Mouse (Mus musculus): ENCODE measurements around the gene Gdpgp1.

Gdpgp1 gene

DNA sequence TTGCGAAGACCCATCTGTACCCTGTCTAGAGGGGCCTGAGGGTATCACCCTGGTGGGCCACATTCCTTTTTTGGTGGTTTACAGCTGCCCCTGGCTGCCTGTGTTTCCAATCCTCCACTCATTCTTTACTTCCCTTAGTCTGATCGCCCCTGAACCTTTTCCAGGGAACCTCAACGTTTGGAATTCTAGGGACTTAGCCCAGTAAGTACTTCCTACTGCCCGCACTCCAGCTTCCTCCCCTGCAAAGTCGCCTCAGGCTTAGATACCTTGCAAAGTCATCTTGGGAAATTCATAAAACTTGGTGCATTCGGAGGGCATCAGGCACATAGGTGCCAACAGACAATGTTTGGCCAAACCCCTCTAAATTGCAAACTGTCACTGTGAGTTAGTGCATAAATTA lies 33.4 kb upstream of the Gdpgp1 start:
- DNase-seq (ENCODE audit: extremely low spot score, low read depth, low spot score): no peak

DNA sequence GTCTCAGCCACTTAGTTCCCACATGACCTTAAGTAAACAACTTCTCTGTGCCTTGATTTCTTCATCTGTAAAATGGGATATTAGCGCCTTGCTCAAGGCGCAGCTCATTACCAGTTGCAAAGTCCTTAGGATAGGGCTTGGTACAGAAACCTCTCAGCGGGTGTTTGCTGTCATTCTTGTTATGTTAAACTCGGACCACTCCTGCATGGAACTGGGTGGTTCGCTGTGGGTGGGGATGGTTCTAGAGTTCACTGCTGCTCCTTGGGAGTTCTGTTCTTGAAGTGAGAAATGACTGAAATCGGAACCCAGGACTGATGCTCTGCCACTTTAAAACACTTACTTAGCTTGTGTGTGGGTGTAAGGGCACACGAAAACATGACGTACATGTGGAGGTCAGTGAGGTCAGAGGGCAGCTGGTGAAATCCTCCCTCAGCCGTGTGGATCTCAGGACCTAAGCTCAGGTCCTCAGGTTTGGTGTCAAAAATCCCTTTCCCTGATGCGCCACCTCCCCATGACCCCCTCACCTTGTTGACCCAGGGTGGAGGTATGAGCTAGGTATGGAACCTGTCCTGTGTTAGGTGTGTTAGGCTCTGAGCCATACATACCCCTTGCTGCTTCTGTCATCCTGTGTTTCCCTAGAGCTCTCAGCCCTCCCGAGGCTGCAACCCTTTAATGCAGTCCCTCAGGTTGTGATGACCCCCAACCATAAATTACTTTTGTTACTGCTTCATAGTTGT lies 32.6 kb upstream of the Gdpgp1 start:
- DNase-seq (ENCODE audit: extremely low spot score, low read depth, low spot score): no peak

DNA sequence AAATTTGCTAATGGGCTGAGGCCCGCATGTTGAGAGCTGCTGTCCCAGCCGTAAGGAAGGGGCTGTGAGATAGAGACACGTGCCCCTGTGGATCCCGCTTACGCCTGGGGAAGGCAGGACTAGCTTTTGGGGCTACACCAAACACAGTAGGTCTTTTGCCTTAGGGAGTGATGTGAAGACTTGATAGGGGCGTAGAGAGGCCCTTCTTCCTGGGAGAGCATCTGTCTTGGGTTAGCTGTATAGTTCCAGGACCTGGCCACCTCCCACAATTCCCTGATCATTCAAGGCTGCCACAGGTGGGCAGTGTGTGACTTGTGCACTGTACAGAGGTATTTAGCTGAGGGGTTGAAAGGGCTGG lies 32.1 kb upstream of the Gdpgp1 start:
- no peak for DNase-seq (ENCODE audit: extremely low spot score, low read depth, low spot score)

GRCm38 (mm10) chr7:80200963-80201539 lies 31.6 kb upstream of the Gdpgp1 start:
- DNase-seq (ENCODE audit: extremely low spot score, low read depth, low spot score): no peak

DNA sequence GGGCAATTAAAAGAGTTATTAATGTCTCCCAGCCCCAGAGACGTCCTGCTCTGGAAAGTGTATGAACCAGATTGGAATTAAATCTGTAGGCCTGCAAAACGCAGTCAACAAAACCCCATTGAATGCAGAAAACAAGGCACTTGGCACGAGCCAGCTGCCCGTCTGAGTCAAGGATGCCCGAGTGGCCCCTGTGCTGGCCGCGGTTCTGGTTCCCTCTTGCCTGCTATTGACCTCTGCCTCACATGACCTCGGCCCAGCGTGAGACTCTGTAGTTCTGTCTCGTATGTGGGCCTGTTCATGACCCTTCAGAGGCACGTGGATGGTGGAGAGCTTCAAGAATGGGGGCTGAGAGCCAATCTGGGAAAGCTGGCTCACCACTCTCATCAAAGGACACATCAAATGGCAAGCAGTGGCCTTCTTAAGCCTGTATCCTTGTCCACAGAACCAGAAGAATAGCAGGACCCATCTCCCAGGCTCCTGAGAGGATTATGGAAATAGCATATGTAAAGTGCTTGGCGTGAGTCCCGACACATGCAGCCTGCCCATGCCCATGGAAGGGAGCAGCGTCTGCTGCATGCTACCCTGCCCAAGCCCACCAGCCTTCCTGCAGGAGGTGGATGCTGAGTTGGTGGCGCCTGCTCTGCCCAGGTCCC lies 30.7 kb upstream of the Gdpgp1 start:
- DNase-seq (ENCODE audit: extremely low spot score, low read depth, low spot score): no peak

DNA sequence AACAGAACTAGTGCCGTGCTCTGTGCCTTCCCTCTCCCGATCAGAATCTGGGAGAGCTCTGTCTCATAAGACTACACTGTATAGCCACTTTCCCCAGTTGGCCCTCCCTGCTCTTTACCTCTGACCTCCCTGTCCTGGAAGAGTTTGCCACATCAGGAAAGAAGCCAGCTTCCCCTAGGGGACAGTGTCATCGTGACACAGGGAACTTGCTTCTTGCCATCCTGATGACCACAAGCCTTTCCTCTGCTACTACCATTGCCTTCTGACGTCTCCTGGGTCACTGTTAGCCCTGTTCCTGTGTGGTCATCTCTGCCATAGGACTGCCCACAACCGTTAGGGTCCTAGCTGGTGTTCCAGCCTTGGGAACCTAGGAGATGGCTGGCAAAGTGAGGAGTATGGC lies 29.7 kb upstream of the Gdpgp1 start:
- no peak for DNase-seq (ENCODE audit: extremely low spot score, low read depth, low spot score)

GRCm38 (mm10) chr7:80203638-80204096 lies 29.0 kb upstream of the Gdpgp1 start:
- DNase-seq (ENCODE audit: extremely low spot score, low read depth, low spot score): no peak

GRCm38 (mm10) chr7:80204362-80204761 lies 28.3 kb upstream of the Gdpgp1 start:
- DNase-seq (ENCODE audit: extremely low spot score, low read depth, low spot score): no peak

GRCm38 (mm10) chr7:80204961-80205360 lies 27.7 kb upstream of the Gdpgp1 start:
- DNase-seq (ENCODE audit: extremely low spot score, low read depth, low spot score): no peak

- DNase-seq (ENCODE audit: extremely low spot score, low read depth, low spot score): no peak
Measured at GRCm38 (mm10) chr7:80205705-80206589, 26.7 kb upstream of the Gdpgp1 start.

DNA sequence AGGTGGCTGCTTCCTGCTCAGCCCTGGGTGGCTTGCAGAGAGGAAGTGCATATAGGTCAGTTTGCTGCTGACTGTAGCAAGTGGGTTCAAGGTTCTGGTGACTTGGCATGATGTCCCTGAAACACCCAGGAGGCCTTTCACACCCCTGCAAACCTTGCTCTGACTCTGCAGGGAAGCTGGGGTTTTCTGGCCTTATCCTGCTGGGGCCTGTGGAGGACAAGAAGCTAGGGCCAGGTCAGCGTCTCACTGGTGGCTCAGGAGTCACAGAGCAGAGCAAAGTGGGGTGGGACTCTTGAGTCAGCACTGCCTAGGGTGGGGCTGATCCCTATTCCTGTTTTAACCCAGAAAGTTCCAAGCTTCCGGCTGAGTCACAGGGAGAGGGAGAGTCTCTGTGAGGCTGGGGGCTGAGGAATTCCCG lies 25.3 kb upstream of the Gdpgp1 start:
- DNase-seq (ENCODE audit: extremely low spot score, low read depth, low spot score): no peak

DNA sequence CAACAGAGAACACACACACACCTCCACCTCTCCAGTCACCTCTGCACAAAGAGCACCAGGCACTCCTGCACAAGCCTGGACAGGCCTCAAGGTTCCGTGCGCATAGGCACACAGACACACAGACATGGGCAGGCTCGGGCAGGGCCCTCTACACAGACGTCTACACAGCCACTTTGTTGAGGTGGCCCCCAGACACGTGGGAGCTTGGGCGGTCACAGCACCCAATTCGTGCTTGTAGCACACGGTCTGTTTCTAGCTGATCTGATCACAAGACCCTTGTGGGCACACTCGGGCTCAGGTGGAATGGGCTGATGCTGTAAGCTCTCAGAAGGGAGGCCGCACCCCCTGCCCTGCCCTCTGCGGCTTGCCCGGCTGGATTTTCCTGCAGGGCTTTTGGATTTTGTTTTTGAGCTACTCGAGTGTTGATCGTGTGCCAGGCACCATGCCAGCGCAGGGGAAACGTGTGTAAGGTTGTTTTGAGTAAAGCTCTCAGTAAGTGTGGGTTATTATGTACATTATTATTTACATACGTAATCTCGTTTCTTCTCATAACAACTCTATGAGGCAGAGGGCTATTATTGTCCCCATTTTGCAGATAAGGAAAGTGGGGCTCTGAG lies 24.5 kb upstream of the Gdpgp1 start:
- no peak for DNase-seq (ENCODE audit: extremely low spot score, low read depth, low spot score)

DNA sequence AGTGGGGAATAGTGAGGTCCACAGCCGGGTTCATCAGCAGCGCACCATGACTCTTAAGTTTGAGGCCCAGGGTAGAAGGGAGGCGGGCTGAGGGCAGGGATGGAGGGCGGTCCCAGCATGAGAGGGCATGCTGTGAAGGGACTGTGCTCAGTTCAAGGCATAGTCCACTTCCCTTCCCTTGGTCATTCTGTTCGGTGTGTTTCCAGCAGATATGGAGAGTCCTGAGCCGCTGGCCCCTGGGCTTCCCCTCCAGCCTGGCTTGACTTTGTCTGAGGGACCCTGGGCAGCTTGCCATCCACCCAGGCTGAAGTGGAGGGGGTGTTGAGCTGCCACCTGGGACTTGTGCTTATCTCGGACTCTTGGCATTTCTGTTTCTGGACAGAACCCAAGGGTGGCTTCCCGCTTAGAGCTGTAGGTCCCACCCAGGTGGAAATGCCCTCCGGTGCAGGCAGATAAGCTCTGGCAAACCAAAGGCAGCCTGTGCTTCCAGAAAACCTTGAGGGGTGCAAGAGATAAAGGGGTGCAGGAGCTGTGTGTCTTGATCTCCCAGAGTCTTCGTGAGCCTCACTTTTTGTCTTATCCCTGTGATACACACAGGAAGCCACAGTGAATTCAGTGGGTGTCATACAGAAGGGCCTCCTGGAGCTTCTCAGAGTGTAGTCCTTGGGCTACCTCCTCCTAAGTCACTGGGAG lies 23.8 kb upstream of the Gdpgp1 start:
- no peak for DNase-seq (ENCODE audit: extremely low spot score, low read depth, low spot score)

DNA sequence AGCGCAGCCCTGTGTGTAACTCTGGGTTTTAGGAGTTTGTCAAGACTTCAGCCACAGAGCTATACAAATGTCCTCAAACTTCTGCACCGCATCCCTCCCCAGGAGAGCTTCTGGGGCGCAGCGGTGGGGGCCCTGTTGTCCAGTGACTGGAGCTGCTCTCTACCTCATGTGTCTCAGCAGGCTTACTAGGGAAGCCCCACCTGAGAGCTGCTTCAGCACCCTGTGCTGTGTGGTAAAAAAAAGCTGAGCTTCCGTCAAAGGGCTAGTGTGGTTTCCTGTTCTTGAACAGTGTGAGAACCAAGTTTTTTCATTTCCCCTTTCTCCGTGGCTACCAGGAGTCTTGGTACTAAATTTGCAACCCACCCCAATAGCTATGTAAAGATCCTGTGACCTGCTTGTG lies 23.0 kb upstream of the Gdpgp1 start:
- no peak for DNase-seq (ENCODE audit: extremely low spot score, low read depth, low spot score)

GRCm38 (mm10) chr7:80210982-80211381 lies 21.7 kb upstream of the Gdpgp1 start:
- no peak for DNase-seq (ENCODE audit: extremely low spot score, low read depth, low spot score)

- no peak for DNase-seq (ENCODE audit: extremely low spot score, low read depth, low spot score)
Measured at GRCm38 (mm10) chr7:80213604-80214003, 19.1 kb upstream of the Gdpgp1 start.

DNA sequence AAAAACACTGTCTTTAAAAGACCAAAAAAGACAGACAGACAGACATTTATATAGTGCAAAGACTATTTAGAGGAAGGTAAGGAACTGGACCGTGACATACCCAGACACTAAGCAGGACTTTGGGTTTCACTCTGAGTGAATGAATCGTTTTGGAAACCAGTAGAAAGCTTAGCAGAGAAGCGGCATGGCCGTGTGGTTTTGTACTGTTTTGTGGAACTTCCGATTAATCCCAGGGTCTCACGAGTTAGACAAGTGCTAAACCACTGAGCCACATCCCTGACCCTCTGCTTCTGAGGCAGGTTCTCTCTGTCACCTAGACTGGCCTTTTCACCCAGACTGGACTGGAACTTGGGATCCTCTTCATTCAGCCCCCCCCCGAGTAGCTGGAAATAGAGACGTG lies 18.2 kb upstream of the Gdpgp1 start:
- no peak for DNase-seq (ENCODE audit: extremely low spot score, low read depth, low spot score)

DNA sequence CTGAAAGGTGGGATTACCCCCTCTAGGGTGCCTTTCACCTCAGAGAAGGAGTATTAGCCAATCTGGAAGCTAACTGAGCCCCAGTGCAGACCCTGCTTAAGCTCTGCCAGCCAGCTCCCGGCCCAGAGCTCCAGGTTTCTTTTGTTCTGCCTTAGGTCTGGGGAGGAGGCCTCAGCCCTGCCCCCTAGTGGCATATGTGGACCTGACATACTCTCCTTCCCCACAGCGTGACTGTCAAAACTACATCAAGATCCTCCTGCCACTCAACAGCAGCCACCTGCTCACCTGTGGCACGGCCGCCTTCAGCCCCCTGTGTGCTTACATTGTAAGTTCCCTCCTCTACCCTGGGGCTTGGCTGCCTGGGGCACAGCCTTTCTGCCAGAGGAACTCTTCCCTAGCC lies 17.3 kb upstream of the Gdpgp1 start:
- no peak for DNase-seq (ENCODE audit: extremely low spot score, low read depth, low spot score)

- no peak for DNase-seq (ENCODE audit: extremely low spot score, low read depth, low spot score)
Measured at GRCm38 (mm10) chr7:80216566-80216965, 16.1 kb upstream of the Gdpgp1 start.

GRCm38 (mm10) chr7:80218666-80219065 lies 14.0 kb upstream of the Gdpgp1 start:
- DNase-seq (ENCODE audit: extremely low spot score, low read depth, low spot score): no peak

Data from hindlimb bud, embryonic 11.5 days (tissue).